In the genomic region with DNA sequence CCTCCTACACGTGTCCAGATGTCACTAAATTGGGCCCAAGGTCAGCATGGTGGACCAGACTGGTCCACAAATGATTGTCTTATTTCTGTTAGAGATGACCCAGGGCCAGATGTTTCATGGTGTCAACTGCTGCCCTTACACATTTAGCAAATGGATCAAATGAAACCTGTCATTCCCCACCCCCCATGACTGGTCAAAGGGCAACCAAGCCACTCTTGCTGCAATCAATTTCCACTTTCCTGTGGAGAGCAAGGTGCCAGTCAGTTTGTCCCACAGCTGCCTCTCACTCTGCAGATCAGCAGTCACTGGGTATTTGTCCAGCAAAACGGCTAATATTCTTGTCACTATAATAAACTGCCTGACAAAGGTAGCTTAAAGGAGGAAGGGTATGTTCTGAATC, we compare ENCODE assay signal across 25 mouse cellular contexts.
"Had no signal": no experiment of that assay in that cellular context is flagged by ENCODE, and none has a peak within 500 bp of the region (broad histone marks: within the 10 kb centered on the region; RNA-seq: fewer than 3 reads in every experiment).

No protein-coding gene starts in this region.

- H3K27ac ChIP-seq: heart, adult 2 months; heart, embryonic 13.5 days; heart, embryonic 15.5 days; hindbrain, embryonic 13.5 days; hindbrain, embryonic 15.5 days; hindbrain, postnatal 0 days; kidney, embryonic 15.5 days; kidney, postnatal 0 days; limb, embryonic 10.5 days; limb, embryonic 12.5 days; liver, embryonic 13.5 days; liver, embryonic 15.5 days had no signal

- H3K36me3 ChIP-seq: heart, embryonic 13.5 days; heart, embryonic 15.5 days; hindbrain, embryonic 13.5 days; hindbrain, embryonic 15.5 days; kidney, embryonic 15.5 days; limb, embryonic 10.5 days; limb, embryonic 12.5 days; liver, embryonic 13.5 days; liver, embryonic 15.5 days had no signal

- H3K4me2 ChIP-seq: heart, embryonic 11.5 days; heart, embryonic 13.5 days; heart, embryonic 15.5 days; hindbrain, embryonic 13.5 days; hindbrain, embryonic 15.5 days; kidney, embryonic 15.5 days; limb, embryonic 12.5 days; liver, embryonic 13.5 days; liver, embryonic 15.5 days had no signal

- H3K9ac ChIP-seq: heart, embryonic 13.5 days; heart, embryonic 15.5 days; hindbrain, embryonic 13.5 days; hindbrain, embryonic 15.5 days; kidney, embryonic 15.5 days; limb, embryonic 12.5 days; liver, embryonic 13.5 days; liver, embryonic 15.5 days had no signal

- H3K27me3 ChIP-seq: heart, embryonic 13.5 days; heart, embryonic 15.5 days; hindbrain, embryonic 13.5 days; hindbrain, embryonic 15.5 days; kidney, embryonic 15.5 days; limb, embryonic 12.5 days; liver, embryonic 13.5 days; liver, embryonic 15.5 days had no signal

- H3K4me1 ChIP-seq: heart, embryonic 13.5 days; heart, embryonic 15.5 days; hindbrain, embryonic 13.5 days; hindbrain, embryonic 15.5 days; kidney, embryonic 15.5 days; limb, embryonic 10.5 days; limb, embryonic 12.5 days; liver, embryonic 13.5 days; liver, embryonic 15.5 days had no signal

- DNase-seq: gastrocnemius, postnatal 14 days; gastrocnemius, postnatal 36 days; heart, adult 2 months; heart, postnatal 14 days; heart, postnatal 36 days; kidney, adult 11 months; kidney, adult 2 months; kidney, adult 9 months; kidney, postnatal 14 days; kidney, postnatal 36 days; layer of hippocampus, adult 9-11 months; layer of hippocampus, postnatal 36 days; liver, embryonic 13.5 days had no signal

- H3K4me3 ChIP-seq: heart, adult 2 months; heart, embryonic 13.5 days; heart, embryonic 15.5 days; hindbrain, embryonic 13.5 days; hindbrain, embryonic 15.5 days; kidney, embryonic 15.5 days; limb, embryonic 10.5 days; limb, embryonic 12.5 days; liver, embryonic 13.5 days; liver, embryonic 15.5 days had no signal

- ATAC-seq: hindbrain, postnatal 0 days; intestine, embryonic 16.5 days had no signal

- H3K9me3 ChIP-seq: heart, embryonic 13.5 days; heart, embryonic 15.5 days; hindbrain, embryonic 13.5 days; hindbrain, embryonic 15.5 days; kidney, embryonic 15.5 days; limb, embryonic 10.5 days; limb, embryonic 12.5 days; liver, embryonic 13.5 days; liver, embryonic 15.5 days had no signal
